Comparison of ENCODE assay signal across 9 mouse cellular contexts in the genomic region with DNA sequence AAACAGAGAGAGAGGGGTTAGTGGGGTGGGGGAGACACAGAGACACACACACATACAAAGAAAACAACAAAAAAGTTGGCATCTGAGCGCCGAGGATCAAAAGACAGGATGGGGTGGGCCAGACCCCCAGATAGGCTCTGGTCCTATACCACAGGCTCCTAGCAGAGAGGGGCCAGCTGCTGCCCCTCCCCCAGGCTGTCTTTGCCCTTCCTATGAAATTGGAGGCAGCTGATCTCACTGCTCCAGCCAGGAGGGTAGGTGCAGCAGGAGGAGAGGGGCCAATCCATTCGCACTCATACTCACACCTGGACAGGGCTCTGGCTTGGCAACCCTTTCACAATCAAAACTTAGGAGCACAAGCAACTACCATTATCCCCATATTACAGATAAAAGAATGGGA. TPM values are rescaled to one million over a fixed set of nuclear protein-coding genes. Genes with fewer than 3 reads are reported as not detected.
DNase-seq lines count a peak whose midpoint lies in the region; ATAC-seq and TF ChIP-seq lines count a peak whose summit lies in the region.
"Had no signal": no experiment of that assay in that cellular context is flagged by ENCODE, and none has a peak within 500 bp of the region (broad histone marks: within the 10 kb centered on the region; RNA-seq: fewer than 3 reads in every experiment).

No protein-coding gene starts in this region.

- TF ChIP-seq POLR2A in cortical plate, adult 2 months (IDR thresholded peaks at IDR 0.05; ENCODE audit: extremely low read depth, insufficient read depth, low read length): no peak

- H3K4me3 ChIP-seq in kidney, embryonic 15.5 days (replicated peaks): peak overlapping the region; percentile 48
- H3K4me3 ChIP-seq in cortical plate, adult 2 months (ENCODE audit: insufficient read depth, low read length): peak overlapping the region; percentile 40; the same call in 1 of the 2 replicates
- peak overlapping the region; percentile 42 for H3K4me3 ChIP-seq in hindbrain, embryonic 15.5 days
- peak overlapping the region; percentile 39 for H3K4me3 ChIP-seq in midbrain, embryonic 16.5 days (ENCODE audit: low read depth, low read length)

- peak overlapping the region; percentile 71 for H3K4me2 ChIP-seq in kidney, embryonic 15.5 days
- H3K4me2 ChIP-seq in hindbrain, embryonic 15.5 days: peak overlapping the region; percentile 68
- H3K4me2 ChIP-seq in midbrain, embryonic 16.5 days (ENCODE audit: low read length): peak overlapping the region; percentile 67

- H3K27me3 ChIP-seq in kidney, embryonic 15.5 days: no peaks in the 10 kb centered on the region
- no peaks in the 10 kb centered on the region for H3K27me3 ChIP-seq in hindbrain, embryonic 15.5 days
- H3K27me3 ChIP-seq in midbrain, embryonic 16.5 days (ENCODE audit: control insufficient read depth, insufficient read depth, low read depth, low read length): no peaks in the 10 kb centered on the region

- H3K27ac ChIP-seq in kidney, embryonic 15.5 days: peak overlapping the region; percentile 92
- no peak overlapping the region; the same call in 1 of the 2 replicates for H3K27ac ChIP-seq in cortical plate, adult 2 months (ENCODE audit: insufficient read depth, low read length)
- peak overlapping the region; percentile 86 for H3K27ac ChIP-seq in hindbrain, embryonic 15.5 days (replicated peaks)
- H3K27ac ChIP-seq in midbrain, embryonic 16.5 days (ENCODE audit: low read length): peak overlapping the region; percentile 91

- TF ChIP-seq CTCF in cortical plate, adult 2 months (IDR thresholded peaks at IDR 0.05; ENCODE audit: extremely low read depth, insufficient read depth, low read length): no peak

- 0 out of 2 replicates have a peak overlapping the region, but pooled peaks have one; percentile 12 for H3K9ac ChIP-seq in kidney, embryonic 15.5 days
- H3K9ac ChIP-seq in hindbrain, embryonic 15.5 days: peak overlapping the region; percentile 30
- peak overlapping the region; percentile 66 for H3K9ac ChIP-seq in midbrain, embryonic 16.5 days (ENCODE audit: low read depth, low read length)

- ATAC-seq in kidney, embryonic 15.5 days (replicated peaks; ENCODE audit: low FRiP score): 0 out of 2 replicates have a peak, but pooled peaks have one; percentile 2
- no peak for ATAC-seq in hindbrain, embryonic 15.5 days (ENCODE audit: low FRiP score, low read depth)
- peak; percentile 21; the same call in 1 of the 2 replicates for ATAC-seq in midbrain, embryonic 16.5 days

- peaks cover 68% of the 10 kb centered on the region for H3K4me1 ChIP-seq in kidney, embryonic 15.5 days
- H3K4me1 ChIP-seq in cortical plate, adult 2 months (ENCODE audit: control insufficient read depth, insufficient read depth, low read length): no peaks in the 10 kb centered on the region
- peaks cover 27% of the 10 kb centered on the region for H3K4me1 ChIP-seq in hindbrain, embryonic 15.5 days (replicated peaks)
- H3K4me1 ChIP-seq in midbrain, embryonic 16.5 days (ENCODE audit: control insufficient read depth, insufficient read depth, low read length): peaks cover 20% of the 10 kb centered on the region

- WGBS in kidney, embryonic 15.5 days: 52% methylated on average over 3 of the region's 3 CpGs
- 67% methylated on average over 3 of the region's 3 CpGs for WGBS in hindbrain, embryonic 15.5 days
- WGBS in midbrain, embryonic 16.5 days: 78% methylated on average over 3 of the region's 3 CpGs

- no peaks in the 10 kb centered on the region for H3K9me3 ChIP-seq in kidney, embryonic 15.5 days (replicated peaks)
- H3K9me3 ChIP-seq in hindbrain, embryonic 15.5 days: no peaks in the 10 kb centered on the region
- no peaks in the 10 kb centered on the region for H3K9me3 ChIP-seq in midbrain, embryonic 16.5 days (replicated peaks; ENCODE audit: control insufficient read depth, low read length, poor library complexity, severe bottlenecking)

- no peaks in the 10 kb centered on the region for H3K36me3 ChIP-seq in kidney, embryonic 15.5 days
- no peaks in the 10 kb centered on the region for H3K36me3 ChIP-seq in hindbrain, embryonic 15.5 days
- no peaks in the 10 kb centered on the region for H3K36me3 ChIP-seq in midbrain, embryonic 16.5 days (ENCODE audit: control insufficient read depth, insufficient read depth, low read length)

- no peak for DNase-seq in kidney, postnatal 36 days
- no peak for DNase-seq in right cerebral cortex, postnatal 36 days (ENCODE audit: low spot score in 2 of 2)
- no peak for DNase-seq in layer of hippocampus, postnatal 14 days (ENCODE audit: low spot score in 2 of 2)
- DNase-seq in retina, postnatal 1 day: no peak

RNA-seq across cellular contexts. Expression of gene Lmna, which starts 0.5 kb away (rescaled TPM):
- polyA plus RNA-seq in kidney, embryonic 15.5 days (2015; fragmentation: Nextera tagmentation; extraction: Ambion mirVana): 89.2 and 92.0 TPM in 2 replicates
- polyA plus RNA-seq in cortical plate, adult 2 months (2012; rRNA removed): 64.7 and 70.6 TPM in 2 replicates
- polyA plus RNA-seq in hindbrain, embryonic 15.5 days (2015; fragmentation: Nextera tagmentation; extraction: Ambion mirVana): 52.2 and 53.4 TPM in 2 replicates
- 51.0 and 59.7 TPM in 2 replicates for polyA plus RNA-seq in midbrain, embryonic 16.5 days (2015; fragmentation: Nextera tagmentation; extraction: Ambion mirVana)
- total RNA-seq in layer of hippocampus, postnatal 14 days (2021): 10 to 100 TPM; 42.0 to 49.3 TPM

RNA-seq across cellular contexts. Expression of gene Mex3a, which starts 22.9 kb away (rescaled TPM):
- 20.9 and 22.0 TPM in 2 replicates for polyA plus RNA-seq in kidney, embryonic 15.5 days (2015; fragmentation: Nextera tagmentation; extraction: Ambion mirVana)
- 1.5 TPM in 2 replicates for polyA plus RNA-seq in cortical plate, adult 2 months (2012; rRNA removed)
- polyA plus RNA-seq in hindbrain, embryonic 15.5 days (2015; fragmentation: Nextera tagmentation; extraction: Ambion mirVana): 26.4 and 28.6 TPM in 2 replicates
- 28.6 and 33.0 TPM in 2 replicates for polyA plus RNA-seq in midbrain, embryonic 16.5 days (2015; fragmentation: Nextera tagmentation; extraction: Ambion mirVana)
- 10 to 100 TPM in 1 of 2 experiments, 1 to 10 TPM in 1; 9.0 to 10.7 TPM for total RNA-seq in layer of hippocampus, postnatal 14 days (2021)

RNA-seq across cellular contexts. Expression of gene Rab25, which starts 38.9 kb away (rescaled TPM):
- polyA plus RNA-seq in kidney, embryonic 15.5 days (2015; fragmentation: Nextera tagmentation; extraction: Ambion mirVana): 15.1 and 17.4 TPM in 2 replicates
- 0.13 and 0.36 TPM in 2 replicates for polyA plus RNA-seq in cortical plate, adult 2 months (2012; rRNA removed)
- 0.23 TPM in 1 of 2 replicates, not detected in the other for polyA plus RNA-seq in hindbrain, embryonic 15.5 days (2015; fragmentation: Nextera tagmentation; extraction: Ambion mirVana)
- 0.69 TPM in 1 of 2 replicates, not detected in the other for polyA plus RNA-seq in midbrain, embryonic 16.5 days (2015; fragmentation: Nextera tagmentation; extraction: Ambion mirVana)
- total RNA-seq in layer of hippocampus, postnatal 14 days (2021): not detected
- total RNA-seq: gastrocnemius, postnatal 10 days had no signal

RNA-seq across cellular contexts. Expression of gene Lamtor2, which starts 43.6 kb away (rescaled TPM):
- 167 and 173 TPM in 2 replicates for polyA plus RNA-seq in kidney, embryonic 15.5 days (2015; fragmentation: Nextera tagmentation; extraction: Ambion mirVana)
- 126 and 133 TPM in 2 replicates for polyA plus RNA-seq in cortical plate, adult 2 months (2012; rRNA removed)
- 201 and 205 TPM in 2 replicates for polyA plus RNA-seq in hindbrain, embryonic 15.5 days (2015; fragmentation: Nextera tagmentation; extraction: Ambion mirVana)
- polyA plus RNA-seq in midbrain, embryonic 16.5 days (2015; fragmentation: Nextera tagmentation; extraction: Ambion mirVana): 181 and 193 TPM in 2 replicates
- total RNA-seq in layer of hippocampus, postnatal 14 days (2021): 100 to 1,000 TPM in 1 of 2 experiments, 10 to 100 TPM in 1; 96.1 to 113 TPM

RNA-seq across cellular contexts. Expression of gene Ubqln4, which starts 44.3 kb away (rescaled TPM):
- 54.0 and 57.9 TPM in 2 replicates for polyA plus RNA-seq in kidney, embryonic 15.5 days (2015; fragmentation: Nextera tagmentation; extraction: Ambion mirVana)
- polyA plus RNA-seq in cortical plate, adult 2 months (2012; rRNA removed): 103 and 110 TPM in 2 replicates
- 43.6 and 47.7 TPM in 2 replicates for polyA plus RNA-seq in hindbrain, embryonic 15.5 days (2015; fragmentation: Nextera tagmentation; extraction: Ambion mirVana)
- polyA plus RNA-seq in midbrain, embryonic 16.5 days (2015; fragmentation: Nextera tagmentation; extraction: Ambion mirVana): 39.8 and 41.3 TPM in 2 replicates
- total RNA-seq in layer of hippocampus, postnatal 14 days (2021): 10 to 100 TPM; 77.3 to 81.8 TPM

Comparison
In these comparisons a context has a peak if more than half of its experiments do, and no peak if none do; other contexts are left out.
1. H3K9ac ChIP-seq: peak in every context shown above with its lines; median percentile 66 in midbrain, embryonic 16.5 days; 30 in hindbrain, embryonic 15.5 days; 12 in kidney, embryonic 15.5 days.